Mouse (Mus musculus): ENCODE results near the gene Trank1.

Trank1 gene

DNA sequence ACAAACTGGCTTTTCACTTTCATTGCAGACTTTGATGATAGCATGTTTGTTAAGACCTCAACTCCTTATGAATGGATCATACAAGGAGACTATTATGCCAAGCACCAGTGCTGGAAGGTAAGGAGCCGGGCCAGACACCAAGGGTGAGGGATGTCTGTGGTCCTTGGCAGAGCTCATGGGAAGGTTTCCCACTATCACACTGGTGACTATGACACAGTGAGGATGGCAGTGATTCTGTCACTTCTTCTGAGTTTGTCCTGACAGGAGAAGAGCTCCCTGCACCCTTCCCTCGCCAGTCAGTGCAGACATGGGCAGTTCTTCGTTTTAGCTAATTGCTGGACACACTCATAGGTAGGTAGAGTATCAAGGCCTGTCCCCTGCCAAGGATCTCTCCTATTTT lies 71.5 kb downstream of the Trank1 start:
- DNase-seq: no peak

DNA sequence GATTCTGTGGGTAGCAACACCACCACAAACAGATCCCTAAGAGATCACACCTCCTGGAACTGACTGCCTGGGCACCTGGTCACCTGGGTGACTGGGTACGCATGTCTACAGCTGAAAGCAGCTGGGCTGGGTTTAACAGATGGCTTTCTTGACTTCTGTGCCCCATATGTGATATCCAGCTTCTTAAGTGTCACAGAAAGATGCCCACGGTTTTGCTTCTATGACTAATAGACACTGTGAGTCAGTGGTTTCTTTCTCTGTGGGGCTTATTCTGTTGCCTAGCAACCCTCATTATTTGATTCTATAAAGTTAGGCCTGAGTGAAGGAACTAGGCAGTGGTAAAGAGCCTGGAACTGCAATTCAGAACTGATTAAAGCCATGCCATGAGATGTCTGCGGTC lies 72.2 kb downstream of the Trank1 start:
- no peak for DNase-seq

DNA sequence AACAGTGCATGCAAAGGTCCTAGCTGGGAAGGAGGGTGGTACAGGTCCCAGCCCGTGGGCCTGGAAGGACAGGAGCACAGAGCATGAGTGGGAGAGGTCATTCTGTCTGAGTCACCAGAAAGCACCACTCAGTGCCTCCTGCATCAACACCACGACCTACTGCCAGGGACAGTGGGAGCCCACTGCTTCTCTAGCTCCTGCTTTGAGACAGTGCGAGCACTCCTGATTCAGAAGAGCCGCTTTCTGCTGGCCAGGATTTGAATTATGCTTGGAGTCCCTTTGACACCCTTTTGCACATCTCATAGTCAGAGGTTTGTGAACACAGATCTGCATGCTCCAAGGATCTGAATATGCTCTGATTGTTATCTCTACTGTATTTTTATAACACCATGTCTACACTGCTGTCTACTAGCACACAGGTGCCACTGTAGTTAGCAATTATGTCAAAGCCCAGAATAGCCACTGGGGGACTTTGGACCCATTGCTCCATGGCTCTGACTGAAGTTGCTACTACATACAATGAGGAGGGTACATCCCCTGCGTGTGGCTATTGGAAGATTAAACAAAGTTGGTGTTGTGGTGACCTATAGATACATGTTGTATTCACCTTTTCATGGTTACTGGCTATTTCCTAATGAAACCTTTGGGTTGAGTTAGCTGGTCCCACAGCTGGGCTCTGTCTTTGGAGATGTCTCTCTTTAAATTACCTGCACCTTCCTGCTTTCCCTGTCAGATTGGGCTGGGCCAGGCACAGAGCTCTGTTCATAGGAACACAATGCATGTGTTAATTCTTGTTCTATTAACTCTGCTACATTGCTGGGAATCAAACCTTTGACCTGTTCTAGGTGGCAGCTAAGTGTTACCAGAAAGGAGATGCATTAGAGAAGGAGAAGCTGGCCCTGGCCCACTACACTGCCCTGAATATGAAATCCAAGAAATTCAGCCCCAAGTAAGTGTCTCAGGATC lies 74.3 kb downstream of the Trank1 start:
- DNase-seq: no peak

DNA sequence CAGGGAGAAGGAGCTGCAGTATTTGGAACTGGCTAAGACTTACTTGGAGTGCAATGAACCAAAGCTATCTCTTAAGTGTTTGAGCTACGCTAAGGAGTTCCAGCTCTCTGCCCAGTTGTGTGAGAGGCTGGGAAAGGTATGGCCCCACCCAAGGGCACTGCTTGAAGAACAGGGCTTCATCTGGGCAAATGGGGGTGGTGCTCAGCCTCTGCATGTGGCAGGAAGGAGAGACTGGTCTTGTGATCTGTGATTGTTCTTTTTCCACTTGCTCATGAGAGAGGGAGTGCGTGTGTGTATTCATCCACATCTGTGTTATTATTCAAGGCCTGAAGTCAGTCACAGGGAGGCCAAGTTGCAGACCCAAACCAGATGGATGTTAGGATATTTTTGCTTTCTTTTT lies 75.0 kb downstream of the Trank1 start:
- no peak for DNase-seq

DNA sequence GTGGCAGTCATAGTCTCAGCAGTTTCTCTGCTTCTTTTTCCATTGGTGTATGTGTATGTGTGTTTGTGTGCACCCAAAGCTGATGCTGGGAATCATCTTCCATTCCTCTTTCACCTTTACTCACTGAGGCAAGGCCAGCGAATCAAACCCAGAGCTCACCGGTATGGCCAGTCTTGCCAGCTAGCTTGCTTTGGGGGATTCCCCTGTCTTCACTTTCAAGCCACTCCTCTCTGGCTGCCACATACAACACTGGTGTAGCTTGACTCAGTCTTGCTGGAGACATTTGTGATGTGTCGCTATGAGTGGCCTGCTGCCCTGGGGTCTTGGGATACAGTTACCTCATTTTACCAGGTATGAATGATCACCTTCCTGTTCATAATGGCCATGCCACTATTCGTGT lies 76.0 kb downstream of the Trank1 start:
- DNase-seq: no peak

DNA sequence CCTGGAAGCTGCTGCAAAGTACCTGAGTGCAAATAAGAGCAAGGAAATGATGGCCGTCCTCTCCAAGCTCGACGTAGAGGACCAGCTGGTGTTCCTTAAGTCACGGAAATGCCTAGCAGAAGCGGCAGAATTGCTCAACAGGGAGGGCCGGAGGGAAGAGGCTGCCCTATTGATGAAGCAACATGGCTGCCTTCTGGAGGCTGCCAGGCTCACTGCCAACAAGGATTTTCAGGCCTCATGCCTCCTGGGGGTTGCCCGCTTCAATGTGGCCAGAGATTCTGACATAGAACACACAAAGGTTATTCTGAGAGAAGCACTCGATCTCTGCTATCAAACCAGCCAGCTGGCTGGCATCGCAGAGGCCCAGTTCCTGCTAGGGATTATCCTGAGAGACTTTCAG lies 78.5 kb downstream of the Trank1 start:
- DNase-seq: no peak

DNA sequence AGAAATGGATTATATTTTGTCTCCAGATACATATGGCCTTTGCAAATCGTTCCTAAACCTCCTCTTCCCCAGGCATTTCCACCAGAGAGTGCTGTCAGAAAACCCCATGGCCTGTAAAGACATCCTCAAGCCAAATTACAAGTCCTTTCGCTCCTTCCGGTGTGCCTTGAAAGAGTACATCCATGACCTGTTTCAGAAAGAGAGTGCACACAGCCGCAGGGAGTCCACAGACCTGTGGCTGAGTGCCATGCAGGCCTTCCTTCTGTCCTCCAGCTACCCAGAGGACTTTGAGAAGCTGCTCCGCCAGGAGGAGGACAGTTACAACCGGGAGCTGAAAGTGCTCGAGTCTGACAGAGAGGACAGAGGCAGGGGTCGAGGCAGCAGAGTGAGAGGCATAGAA lies 79.5 kb downstream of the Trank1 start:
- no peak for DNase-seq

DNA sequence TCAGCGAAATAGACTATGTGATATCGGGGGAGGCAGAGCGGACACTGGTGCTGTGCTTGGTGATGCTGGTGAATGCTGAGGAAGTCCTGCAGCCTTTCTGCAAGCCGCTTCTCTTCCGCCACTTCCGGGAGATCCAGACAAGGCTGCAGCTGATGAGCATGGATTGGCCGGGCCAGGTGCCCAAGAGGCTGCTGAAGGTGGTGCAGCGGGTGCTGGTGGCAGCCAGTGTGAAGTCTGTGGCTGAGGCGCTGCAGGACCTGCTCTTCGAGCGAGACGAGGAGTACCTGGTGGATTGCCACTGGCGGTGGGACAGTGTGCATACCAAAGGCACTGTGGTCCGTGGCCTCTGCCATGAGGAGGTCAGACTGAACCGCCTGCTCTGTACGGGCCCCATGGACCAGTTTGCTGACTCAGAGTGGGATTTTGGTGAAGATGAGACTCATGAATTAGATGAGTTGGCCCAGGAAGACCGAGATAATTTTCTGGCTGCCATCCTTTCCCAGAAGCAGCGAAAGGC lies 80.4 kb downstream of the Trank1 start:
- DNase-seq: no peak

DNA sequence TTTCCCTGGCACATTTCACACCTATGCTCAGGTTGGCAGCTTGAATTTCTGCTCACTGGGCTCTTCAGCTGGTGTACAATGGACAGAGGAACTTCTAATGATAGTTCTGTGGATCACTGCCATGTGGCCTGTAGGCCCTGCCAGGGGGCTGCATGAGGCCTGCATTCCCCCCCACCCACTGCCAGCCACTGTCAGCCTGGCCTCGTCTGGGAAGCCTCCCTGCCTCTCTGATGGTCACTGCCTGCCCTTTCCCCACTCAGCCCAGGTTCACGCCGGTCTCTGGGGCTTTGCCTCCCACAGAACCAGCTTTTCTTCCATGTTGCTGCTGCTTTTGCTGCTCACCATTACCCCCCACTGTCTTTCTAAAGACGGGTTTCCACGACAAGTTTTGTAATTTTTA lies 83.7 kb downstream of the Trank1 start:
- DNase-seq: no peak

DNA sequence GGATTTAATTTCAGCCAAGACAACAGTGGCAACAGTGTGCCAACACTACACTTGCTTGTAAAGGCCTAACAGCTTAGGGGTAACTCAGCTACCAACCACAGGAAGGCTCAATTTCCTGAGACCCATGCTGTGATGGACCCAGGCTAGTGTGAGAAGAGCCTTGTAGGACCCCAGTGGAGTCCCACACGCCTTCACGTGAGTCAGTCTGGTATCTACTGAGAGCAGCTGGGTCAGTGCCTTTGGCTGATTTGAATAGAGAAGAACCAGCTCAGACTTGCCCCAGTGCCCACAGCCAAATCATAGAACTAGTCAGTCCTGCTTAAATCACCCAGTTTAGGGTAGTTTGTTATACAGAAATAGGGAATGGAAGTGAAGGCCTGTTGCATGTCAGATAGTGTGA lies 86.5 kb downstream of the Trank1 start:
- DNase-seq: no peak

DNA sequence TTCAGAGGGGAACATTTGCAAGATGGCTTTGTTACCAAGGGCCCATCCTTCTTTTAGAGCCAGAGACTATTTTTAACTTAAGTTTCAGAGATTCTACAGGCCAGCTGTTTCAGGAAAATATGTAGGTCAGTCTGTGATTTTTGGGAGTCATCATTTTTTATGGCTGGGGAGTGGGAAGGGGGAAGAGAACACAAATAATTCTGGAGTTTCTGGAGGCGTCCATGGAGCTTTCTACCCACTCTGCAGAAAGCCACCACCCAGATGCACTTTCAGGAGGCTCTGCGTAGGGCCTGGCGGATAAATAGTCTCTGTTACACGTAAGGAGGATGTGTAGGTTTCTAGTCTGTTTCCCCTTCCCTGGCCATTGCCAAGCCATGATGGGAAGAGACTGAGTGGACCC lies 88.5 kb downstream of the Trank1 start:
- no peak for DNase-seq

DNA sequence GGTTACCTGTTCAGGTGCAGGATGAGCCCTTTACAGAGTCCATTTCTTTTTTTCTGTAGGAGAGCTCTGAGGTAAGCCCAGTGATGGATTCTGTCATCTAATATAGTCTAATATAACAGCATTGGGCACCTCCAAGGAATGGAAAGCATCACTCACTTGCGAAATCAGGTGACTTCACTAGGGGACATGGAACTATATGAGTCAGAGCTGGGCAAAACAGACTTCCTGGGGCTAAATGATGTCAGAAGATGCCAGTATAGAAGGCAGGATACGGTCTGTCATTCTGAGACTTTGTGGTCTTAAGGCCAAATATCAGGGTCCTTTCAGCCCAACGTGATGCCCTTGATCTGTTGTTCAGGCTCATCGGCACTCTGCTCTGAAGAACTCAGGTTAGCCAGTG lies 91.6 kb downstream of the Trank1 start:
- no peak for DNase-seq

DNA sequence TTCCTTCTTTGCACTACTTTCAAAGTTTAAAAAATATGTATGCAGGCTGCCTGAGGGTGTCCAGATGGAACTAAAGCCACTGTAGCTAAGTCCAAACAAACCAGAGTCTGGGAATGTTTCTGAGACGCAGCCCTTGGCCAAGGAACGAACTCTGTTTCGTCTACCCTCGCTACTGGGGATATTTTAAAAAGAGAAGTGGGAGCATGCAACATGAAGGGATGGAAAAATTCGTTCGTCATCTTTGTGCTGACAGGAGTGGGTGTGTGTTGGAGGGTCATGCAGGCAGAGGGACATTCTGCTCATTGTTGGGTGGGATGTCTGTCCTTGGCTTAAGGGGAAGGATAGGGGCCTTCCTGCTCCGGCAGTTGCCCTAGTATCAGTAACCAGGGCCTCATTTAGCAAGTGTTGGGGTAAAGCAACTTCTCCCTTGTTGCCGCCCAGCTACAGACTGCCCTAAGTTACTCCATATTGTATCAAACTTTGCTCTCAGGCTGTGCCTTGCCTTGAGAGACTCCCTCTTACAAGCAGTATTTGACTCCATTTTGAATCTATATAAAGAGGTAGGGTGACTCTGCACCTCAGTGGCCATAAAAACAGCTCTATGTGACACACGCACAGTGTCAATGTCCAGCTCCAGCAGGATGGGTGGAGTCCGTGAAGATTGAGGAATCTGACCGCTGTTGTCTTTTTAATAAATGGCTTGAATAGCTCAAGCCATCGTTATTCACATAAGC lies 93.0 kb downstream of the Trank1 start:
- DNase-seq: no peak

DNA sequence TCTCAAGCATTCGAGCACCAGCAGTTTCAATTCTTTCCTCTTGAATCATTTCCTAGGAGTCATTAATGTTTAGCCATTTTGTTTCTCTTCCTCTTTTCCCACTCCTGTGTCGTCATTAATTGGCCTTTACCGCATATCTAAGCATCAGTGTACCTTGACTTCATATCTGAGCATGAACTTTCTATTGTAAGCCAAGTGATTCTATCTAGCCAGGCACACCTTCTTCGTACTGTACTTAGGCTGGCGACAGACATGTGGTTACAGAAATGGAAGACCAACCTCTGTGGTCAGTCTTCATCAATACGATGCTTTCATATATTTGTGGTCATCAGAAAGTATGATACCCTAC lies 93.5 kb downstream of the Trank1 start:
- DNase-seq: no peak

DNA sequence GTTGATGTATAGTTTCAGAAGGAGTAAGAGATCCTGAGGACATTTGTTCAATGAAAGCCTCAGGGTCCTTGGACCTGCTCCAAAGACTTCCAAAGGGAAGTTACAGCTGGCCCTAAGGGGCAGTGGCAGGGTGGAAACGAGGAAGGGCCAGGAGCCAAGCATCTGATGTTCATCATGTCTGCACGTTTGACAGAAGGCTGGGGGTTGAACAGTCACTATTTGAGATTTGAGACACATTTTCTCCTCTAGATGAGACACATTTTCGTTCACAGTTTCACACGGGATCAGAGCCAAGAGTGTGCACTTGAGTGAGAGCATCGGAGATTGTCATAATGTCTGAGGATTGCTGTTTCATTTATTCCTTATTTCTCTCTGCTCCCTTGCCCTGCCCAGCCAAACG lies 96.5 kb downstream of the Trank1 start:
- no peak for DNase-seq

DNA sequence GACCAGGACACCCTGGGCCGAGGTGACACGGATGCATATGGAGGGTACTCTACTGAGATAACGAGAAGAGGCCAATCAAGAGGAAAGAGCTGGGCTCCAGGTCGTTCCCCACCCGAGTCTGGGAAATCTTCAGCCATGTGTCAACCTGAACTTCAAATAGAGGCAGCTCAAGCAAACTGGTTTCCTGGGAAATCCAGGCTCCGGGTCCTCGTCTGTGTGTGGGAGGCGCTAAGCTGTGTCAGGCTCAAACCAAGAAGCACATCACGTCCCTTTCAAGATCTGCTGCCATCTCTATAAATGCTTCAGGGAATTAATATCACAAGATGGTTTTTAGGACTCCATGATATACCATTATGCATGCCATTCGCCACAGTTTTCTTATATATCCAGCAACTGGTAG lies 96.9 kb downstream of the Trank1 start:
- DNase-seq: no peak

DNA sequence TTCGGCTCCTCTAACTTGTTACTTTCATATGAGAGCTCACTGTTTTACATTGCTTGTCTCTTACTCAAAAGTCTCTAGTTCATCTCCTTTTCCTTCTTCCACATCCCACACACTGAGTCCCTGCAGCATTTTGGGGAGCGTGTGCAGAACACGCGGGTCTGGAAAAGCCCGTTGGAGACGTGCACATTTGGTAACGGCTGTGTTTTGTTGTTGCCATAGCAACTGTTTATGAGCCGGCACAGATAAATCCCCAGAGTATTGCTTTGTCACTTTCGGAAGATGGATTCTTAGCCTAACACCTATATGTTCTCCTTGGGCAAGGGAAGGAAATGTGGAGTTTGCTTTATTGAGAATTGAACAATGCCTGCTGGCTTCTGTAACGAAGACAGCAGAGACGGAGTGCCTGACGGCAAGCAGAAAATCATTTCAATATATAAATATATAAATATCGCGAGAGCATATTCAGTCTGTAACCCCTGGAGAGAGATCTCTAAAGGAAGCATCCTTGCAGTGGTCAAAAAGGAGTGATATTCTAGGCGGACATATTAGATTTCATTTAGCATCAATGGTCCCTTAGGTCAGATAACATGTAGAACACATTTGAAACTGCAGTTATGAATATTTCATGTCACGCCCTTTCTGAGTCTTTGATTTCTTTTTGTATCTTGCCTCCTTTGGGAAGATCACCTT lies 101.1 kb downstream of the Trank1 start:
- no peak for DNase-seq

DNA sequence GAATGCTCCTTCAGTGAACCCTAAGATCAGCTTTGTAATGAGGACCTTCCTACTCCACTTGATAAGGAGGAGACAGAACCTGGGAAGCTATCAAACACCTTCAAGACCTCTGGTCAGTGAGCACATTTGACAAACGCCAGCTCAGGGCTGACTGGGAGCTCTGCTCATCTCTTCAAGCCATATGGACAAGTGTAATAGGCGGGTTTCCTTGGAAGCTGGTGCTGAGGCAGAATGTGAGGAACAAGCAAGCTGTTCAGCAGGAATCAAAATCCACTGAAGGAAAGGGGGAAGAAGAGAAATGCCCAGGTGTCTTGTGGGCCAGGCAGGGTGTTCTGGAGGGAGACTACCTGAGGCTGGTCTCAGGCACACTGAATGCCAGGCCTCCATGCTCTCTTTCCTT lies 110.3 kb downstream of the Trank1 start:
- DNase-seq: no peak

DNA sequence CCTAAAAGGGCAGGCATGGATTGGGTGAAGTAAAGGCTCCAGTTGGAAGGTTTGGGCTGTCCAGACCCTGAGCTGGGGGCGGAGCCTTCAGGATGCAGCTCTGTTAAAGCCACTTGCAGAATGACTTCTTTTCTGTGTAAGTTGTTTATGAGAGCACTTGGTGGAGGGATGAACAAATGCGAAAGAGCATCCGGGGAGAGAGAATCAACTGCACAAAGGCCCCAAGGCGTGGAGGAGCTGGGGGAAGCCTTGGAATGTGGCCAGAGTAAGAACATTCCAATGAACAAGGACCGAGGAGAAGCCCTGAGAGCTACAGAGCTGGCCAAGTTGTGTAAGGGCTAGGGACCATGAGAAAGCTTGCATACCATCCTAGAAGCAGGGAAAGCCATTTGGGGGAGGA lies 111.0 kb downstream of the Trank1 start:
- DNase-seq: no peak

DNA sequence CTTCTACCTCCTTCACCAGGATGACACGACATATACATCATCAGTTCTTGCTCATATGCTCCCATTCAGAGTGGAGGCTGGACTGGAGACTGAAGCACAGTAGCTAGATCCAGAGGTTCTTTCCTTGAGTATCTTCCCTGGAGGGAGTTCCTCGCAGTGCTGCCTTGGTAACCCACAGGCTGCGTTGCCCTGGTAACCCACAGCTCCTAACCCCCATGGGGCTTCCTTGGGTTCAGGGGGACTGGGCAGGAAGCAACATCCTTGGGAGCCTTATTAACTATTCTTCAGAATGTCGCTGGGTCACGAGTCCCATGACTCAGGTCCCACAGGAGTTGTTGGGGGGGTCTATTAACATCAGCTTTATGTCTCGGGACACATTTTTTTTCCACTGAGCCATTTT lies 113.6 kb downstream of the Trank1 start:
- no peak for DNase-seq

DNA sequence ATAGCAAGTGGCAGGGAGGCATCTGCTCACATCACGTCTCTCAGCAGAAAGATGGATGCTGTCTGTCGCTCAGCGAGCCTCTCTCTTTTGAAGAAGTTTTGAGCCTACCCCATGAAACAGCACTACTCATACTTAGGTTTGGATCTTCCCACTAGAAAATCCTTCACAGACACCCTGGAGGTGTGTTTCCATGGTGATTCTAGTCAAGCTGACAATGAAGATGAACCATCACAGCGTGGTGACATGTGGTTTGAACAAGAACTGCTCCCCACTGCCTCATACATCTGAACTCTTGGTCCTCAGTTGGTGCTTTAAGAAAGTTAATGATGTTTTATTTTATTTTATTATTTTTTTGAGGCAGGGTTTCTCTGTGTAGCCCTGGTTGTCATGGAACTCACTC lies 114.4 kb downstream of the Trank1 start:
- no peak for DNase-seq

DNA sequence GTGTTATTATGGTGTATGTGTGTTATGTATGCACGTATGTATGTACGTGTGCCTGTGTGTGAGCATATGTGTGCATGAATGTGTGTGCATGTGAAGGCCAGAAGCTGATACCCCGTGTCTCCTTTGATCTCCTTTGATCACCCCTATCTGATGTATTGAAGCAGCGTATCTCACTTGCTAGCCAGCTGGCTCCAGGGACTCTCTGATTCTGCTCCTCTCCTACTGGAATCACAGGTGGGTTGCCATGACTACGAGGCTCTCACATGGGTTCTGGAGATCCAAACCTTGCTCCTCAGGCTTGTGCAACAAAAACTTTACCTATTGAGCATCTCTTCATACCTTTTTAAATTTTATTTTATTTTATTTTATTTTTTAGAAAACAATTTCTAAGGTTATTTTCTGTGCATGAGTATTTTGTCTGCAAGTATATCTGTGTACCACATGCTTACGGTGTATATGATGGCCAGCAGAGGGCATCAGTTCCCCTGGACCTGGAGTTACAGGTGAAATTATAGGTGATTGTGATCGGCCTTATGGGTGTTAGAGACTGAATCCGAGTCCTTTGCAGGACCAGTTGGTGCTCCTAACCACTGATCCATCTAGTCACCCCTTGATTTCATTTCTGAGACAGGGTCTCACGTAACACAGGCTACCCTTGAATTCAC lies 116.5 kb downstream of the Trank1 start:
- DNase-seq: no peak

Measured in cerebellum, adult 9-10 months (tissue).